Mouse (Mus musculus) activated CD4-positive, CD25-positive, alpha-beta regulatory T cell, adult 4 months (primary cell): ENCODE measurements around the gene Pax7. TPM values are rescaled to one million over a fixed set of nuclear protein-coding genes. Genes with fewer than 3 reads are reported as not detected.

Experiments
- ATAC-seq: one replicate; pipeline ENCODE4 v1.8.0; 2017
- polyA plus RNA-seq, 2 experiments: library from polyadenylated mRNA; unstranded; fragments of 100-300 nt; shearing (Covaris generic); gene quantifications; one replicate each; pipeline ENCODE4 v1.2.1; 2017

Gene Pax7
- not detected for polyA plus RNA-seq

GRCm38 (mm10) chr4:139833036-139833634 lies at the start of gene Pax7:
Gene Pax7 (minus strand): TSS chr4:139833528.
- ATAC-seq: no peak

DNA sequence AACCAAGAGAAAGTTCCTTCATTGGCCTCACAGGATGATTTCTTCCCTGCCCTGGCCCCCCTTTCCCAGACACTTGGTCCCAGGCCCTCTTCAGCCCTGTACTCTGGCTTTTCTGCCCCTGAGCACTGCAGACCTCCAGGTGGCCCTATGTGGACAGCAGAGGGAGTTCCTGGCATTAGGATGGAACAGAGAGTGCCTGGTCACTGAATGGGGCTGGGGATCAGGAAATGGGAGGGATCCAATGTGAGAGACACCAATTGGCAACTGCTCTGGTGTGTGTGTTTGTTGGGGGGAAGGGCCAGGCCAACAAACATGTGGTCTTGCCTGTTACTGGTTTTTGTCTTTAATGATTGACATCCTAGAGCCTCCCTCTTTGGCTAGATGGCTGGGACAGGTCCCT lies 48.5 kb upstream of the Pax7 start:
- ATAC-seq: no peak

DNA sequence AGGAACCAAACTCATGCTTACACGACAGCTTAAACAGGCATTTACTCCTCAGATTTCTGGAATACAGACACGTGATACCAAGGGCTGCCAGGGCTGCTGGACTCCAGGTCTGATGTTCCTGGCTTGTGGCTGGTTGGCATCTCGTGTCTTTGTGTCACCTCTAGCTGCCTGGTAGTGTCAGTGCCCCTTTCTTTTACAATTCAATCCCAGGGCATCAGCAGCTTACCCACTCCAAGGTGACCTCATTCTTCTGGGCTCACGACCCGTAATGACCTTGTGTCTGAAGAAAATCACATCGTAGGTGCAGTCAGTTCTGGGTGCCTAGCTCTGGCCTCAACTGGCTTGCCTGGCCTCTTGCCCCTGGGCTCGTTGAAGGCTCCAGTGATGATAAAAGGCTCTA lies 46.0 kb upstream of the Pax7 start:
- no peak for ATAC-seq

DNA sequence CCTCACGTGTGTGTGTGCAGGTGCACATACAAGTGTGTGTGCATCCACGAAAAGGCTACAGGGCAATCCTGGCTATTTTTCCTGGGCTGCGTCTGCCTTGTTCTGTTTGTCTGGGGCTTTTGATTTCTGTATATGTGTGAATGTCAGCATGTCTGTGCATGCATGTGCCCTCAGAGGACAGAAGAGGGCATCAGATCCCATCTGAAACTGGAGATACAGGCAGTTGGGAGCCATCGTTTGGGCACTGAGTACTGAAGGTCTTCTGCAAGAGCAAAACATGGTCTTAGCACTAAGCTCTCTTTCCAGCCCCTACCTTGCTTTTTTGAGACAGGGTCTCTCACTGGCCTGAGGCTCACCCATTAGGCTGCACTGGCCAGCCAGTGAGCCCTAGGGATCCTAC lies 45.1 kb upstream of the Pax7 start:
- no peak for ATAC-seq

- ATAC-seq: no peak
Measured at GRCm38 (mm10) chr4:139877269-139877668, 43.9 kb upstream of the Pax7 start.

DNA sequence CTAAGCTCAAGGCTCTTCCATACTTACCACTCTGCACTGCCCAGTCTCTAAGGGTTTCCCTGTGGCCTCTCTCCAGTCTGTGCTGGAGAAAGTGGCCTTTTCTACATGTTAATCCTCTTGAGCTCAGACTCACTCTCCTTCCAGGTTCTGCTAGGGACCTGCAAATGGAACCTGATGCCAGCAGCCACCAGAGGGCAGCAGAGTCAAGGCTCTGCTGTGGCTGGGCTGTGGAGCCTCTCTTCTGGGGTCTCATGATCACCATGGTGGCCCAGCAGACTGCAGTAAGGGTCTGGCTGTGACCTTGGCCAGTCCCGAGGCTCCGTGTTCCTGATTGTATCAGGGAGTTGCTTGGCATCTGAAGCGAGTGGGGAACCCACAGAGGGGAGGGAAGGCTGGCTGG lies 39.3 kb upstream of the Pax7 start:
- no peak for ATAC-seq

- ATAC-seq: no peak
Measured at GRCm38 (mm10) chr4:139871699-139872098, 38.4 kb upstream of the Pax7 start.

- no peak for ATAC-seq
Measured at GRCm38 (mm10) chr4:139863218-139863617, 29.9 kb upstream of the Pax7 start.

DNA sequence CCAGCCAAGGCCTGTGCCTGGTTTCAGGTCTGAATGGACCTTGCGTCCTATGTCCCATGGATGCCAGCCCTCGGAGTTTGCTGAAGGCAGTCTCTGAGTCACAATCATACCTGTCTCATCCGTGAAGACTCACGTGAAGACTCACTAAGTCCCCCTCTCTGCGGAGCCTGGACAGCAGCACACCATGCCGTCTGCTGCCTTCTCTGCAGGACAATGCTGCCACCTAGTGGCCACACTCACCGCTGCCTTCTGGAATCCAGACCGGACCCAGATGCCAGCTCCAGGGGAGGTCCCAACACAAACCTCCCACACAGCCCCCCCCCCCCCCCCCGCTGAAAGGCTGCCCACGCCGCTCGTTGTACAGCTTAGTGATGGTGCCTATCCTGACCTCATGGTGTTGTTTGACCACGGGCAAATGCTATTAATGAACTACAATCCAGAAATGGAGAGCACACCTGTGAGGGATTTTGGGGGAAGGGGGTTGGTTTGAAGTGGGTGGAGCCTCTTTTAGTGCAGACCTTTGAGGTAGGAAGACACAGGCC lies 25.4 kb upstream of the Pax7 start:
- ATAC-seq: no peak

- no peak for ATAC-seq
Measured at GRCm38 (mm10) chr4:139852219-139853035, 19.1 kb upstream of the Pax7 start.

DNA sequence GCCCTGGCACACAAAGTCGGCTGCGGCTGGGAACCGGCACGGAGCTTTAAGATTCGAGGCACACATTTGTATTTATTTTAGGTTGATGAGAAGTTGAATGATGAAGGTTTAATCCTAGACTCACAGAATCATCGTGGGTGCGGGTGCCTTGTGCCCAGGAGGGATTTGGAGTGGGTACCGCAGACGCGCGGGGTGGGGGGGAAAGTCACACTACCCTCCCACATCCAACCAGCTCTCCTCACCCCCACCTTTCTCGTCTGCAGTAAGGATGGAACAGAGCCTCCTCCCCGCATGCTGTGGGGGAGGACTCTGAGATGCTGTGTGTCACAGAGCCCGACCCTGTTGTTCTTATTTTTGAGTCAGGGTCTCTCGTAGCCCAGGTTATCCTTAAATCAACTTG lies 18.1 kb upstream of the Pax7 start:
- ATAC-seq: no peak

GRCm38 (mm10) chr4:139850547-139851170 lies 17.3 kb upstream of the Pax7 start:
- ATAC-seq: no peak

GRCm38 (mm10) chr4:139843456-139843855 lies 10.1 kb upstream of the Pax7 start:
- ATAC-seq: no peak

DNA sequence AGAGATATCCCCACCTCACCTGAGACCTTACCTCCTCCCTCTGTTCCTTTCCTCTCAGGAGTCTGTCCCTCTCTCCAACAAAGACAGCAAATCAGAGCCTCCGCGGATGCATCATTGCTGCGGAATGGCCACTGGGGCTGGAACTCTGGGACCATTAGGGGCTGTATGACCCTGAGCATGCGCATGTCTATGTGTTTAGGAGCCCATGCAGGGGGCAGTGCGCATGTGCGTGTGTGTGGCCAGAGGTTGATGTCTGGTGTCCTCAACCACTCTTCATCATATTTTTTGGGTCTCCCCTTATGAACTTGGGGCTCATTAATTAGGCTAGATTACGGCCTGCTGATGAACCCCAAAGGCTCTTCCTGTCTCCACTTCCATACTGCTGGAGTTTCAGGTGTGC lies 9.6 kb upstream of the Pax7 start:
- ATAC-seq: no peak

GRCm38 (mm10) chr4:139840939-139841500 lies 7.7 kb upstream of the Pax7 start:
- no peak for ATAC-seq

DNA sequence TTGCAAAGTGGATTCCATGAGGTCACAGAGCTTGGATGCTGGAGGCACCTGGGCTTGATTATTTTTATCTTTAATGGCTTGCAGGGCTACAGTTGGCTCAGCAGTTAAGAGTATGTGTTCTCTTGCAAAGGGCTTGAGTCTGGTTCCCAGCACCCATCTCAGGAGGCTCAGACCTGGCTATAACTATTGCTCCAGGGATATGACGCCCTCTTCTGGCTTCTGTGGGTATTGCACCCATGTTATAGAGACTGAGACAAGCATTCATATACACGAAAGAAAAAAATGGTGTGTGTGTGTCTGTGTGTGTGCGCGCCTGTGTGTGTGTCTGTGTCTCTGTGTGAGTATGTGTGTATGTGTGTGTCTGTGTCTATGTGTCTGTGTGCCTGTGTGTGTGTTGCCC lies 7.1 kb upstream of the Pax7 start:
- no peak for ATAC-seq

DNA sequence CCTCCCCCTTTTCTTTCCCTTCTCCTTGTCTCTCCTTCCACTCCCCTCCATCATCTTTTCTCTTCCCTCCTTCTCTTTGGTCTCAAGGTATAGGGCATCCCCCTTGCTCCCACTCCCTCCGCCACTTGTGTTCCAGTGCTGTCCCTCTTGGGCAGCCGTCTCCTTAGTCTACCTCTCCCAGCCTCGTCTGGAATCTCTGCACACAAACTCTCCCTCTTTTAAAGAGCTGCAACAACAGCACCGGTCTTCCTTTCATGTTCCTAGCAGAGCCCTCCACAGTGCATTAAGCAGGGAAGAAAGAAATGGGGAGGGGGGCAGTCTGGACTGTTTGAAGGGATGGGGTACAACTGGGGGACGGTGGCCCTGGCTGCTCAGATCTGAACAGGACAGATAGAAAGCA lies 3.4 kb upstream of the Pax7 start:
- ATAC-seq: no peak

GRCm38 (mm10) chr4:139836196-139836595 lies 2.9 kb upstream of the Pax7 start:
- no peak for ATAC-seq

DNA sequence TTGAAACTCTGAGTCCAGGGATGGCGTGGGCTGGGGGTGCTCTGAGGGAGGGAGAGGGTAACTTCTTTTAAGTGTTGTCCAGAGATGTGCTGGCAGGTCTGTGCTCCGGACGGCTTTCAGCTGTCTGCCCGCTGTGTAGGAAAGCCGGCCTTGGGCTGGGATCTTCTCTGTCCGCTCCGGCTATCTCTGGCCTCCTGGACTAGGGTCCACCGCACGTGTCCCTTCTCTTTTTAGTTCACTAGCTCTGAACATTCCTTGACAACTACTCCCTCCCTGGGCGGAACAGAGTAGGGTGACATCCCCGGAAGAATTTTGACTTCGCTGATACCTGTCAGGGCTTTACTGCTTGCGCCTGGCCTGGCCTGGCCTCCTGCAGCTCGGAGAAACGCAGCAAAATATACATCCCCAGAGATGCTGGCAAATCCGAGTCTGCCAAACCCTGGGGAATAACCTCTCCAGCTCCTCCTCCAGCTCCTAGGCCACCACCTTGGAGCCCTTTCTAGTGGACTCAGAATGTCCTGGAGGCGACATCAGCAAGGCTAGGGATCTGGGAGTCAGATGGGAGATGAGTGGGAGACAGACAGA lies 581 bp upstream of the Pax7 start:
- ATAC-seq: no peak

- no peak for ATAC-seq
Measured at GRCm38 (mm10) chr4:139832281-139833035, 870 bp downstream of the Pax7 start.

GRCm38 (mm10) chr4:139831501-139832230 lies 1.7 kb downstream of the Pax7 start:
- no peak for ATAC-seq
